Mouse (Mus musculus) thymus, postnatal 0 days (tissue): ENCODE measurements at regions not wholly inside any gene's neighbourhood (a gene's known extent, or its start where the extent isn't known, plus 50 kb on each side); places are given as distances from the start of the nearest gene placed in this dataset.

Experiments used
- DNase-seq: peaks from one replicate; pipeline ENCODE4 v3.0.0-alpha.2; 2015; ENCODE audit warnings: low spot score

DNA sequence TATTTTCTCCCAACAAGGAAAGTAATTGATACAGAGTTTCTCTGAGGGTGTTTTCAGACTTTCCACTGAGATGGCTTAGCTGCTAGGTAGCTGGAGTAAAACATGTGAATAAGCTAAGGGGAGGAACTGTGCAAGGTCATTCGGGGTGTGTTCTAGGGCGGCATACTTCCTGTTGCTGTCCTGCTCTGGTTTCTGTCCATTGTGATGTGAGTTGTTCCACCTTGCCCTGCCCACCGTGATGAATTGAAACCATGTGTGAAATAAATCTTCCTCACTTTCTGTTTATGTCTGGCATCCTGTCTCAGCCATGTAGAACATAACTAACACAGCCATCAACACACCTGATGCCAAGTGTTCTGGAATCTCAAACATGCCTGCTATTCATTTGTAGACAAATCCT lies 472.6 kb upstream of the Nrp1 start:
- DNase-seq = no peak

DNA sequence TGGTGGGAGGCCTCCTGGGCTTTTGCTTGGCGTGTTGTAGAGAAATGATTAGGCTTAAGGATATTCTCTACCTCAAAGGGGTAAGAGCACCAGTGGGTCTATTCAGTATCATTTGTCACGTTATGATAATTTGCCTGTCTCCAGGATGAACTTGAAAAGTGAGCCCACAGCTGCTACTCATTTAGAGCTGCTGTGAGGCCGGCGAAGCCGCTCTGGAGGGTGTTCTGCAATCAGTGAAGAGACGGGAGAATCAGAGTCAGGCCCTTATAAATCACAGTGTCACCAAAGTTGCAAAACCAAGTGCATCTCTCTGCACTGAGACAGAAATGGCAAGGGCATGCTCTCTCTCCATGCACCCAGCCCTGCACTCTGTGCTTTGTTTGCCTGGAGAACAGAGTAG lies 467.7 kb upstream of the Nrp1 start:
- DNase-seq = no peak

DNA sequence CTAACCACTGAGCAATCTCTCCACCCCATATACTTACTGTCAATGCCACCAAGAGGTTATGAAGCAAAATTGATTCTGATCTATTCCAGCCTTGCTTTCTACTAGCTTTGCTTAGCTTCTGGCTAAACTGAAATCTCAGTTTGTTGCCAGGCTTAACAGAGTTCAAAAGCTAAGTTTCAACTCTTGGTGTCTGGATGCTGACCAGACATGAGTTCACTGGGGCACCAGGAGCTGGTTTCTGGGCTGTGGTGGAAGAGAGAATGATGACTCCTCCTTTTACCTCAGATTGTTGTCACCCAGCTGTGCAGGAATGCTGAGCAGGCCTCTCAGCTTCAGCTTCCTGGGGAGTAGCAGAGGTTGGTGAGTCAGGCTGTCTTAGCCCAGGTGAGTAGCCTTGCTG lies 464.1 kb upstream of the Nrp1 start:
- no peak for DNase-seq

DNA sequence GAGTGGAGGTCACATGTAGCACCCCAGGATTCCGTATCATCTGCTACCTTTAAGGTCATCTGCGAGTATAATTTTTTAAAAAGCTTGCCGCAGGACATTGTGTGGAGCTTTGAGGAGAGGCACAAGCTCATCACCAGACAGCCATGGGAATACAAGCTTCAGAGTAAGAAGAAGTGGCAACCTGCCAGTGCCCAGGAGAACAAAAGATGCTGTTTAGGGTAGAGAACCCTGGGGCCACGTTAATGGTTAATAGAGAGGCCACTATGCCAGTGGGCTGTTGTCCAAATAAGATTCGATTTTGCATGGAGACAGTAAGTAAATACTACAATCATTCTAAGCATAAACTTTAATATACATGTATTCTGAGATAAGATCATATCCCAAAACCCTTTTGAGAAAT lies 450.0 kb upstream of the Nrp1 start:
- no peak for DNase-seq

DNA sequence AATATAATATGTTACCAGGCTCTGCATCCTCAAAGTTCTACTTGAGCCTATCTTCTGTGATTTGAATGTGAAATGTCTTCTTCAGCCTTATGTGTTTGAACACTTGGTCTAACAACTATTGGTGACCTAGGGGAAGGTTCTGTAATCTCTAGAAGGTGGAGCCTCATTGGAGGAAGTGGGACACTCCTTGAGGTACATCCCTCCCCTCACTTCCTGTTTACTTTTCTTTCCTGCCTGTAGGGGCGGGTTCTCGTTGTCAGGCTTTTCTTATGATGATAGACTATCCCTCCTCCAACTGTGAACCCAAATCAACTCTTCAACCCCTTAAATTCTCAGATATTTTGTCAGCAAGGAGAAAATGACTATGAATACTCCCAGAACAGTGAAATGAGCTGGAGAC lies 448.8 kb upstream of the Nrp1 start:
- peak; percentile 33 for DNase-seq

DNA sequence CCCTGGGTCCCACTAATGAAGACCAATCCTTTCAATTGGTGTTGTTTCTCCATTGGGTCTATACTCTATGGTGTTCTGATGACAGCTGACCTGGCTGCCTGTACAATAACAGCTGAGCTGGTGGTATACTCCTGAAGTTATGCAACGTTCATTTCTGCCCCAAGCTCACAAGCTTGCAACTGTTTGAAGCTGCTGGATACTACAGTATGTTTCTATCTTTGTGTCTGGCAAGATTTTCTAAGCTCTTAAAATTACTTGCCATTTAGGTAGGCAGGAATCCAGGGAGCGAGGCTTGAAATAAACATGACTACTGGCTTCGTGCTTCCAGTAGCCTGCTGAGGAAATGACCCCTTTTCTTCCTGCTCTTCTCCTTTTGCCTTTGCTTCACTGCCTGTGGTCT lies 444.3 kb upstream of the Nrp1 start:
- no peak for DNase-seq

DNA sequence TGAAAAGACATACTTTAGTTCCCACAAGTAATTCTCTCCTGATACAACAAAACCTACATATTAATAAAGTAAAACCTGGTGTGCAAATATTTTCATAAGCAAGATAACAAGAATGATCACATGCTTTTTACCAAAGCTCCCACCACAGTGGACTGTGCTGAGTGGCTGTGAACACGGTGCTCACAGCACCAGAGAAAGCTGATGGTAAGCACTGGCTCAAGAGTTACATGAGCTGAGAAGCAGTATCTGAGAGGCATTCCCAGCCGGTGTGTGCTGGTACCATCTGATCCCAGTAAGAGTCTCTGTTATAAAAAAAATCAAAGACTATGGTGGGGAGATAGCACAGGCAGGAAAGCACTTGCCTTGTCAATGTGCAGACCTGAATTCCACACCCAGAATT lies 443.5 kb upstream of the Nrp1 start:
- DNase-seq = no peak

DNA sequence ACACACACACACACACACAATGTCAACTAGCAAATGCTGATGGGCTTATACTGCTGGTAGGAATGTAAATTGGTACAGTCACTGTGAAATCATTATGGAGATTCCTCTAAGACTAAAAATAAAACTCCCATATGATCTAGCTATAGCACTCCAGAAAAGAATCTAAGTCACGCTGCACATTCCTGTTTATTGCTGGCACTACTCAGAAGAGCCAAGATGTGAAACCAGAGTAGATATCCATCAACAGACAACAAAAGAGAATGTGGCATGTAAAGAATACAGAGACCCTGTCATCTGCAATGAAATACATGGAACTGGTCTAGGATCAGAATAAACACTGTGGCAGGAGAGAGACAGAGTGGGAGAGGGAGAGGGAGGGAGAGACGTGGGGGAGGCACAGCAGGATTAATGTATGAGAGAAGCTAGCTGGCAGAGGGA lies 442.8 kb upstream of the Nrp1 start:
- DNase-seq = no peak

DNA sequence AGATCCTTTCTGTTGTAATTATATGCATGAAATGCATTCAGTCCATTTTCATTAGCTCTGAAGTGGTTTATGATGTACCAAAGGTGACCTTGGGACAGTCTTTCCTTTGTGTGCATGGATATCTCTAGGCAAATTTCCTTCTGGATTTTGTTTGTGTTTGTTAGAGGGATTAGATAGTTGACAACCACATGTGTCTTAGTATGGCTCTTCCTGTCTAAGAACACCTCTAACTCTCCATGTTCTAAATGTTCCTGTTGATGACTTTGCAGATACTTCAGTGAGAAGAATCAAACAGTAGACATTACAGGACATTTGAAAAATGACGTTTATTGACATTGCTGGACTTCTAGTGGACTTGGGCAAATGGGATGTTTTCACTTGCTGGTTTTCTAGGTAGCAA lies 436.5 kb upstream of the Nrp1 start:
- DNase-seq = no peak

DNA sequence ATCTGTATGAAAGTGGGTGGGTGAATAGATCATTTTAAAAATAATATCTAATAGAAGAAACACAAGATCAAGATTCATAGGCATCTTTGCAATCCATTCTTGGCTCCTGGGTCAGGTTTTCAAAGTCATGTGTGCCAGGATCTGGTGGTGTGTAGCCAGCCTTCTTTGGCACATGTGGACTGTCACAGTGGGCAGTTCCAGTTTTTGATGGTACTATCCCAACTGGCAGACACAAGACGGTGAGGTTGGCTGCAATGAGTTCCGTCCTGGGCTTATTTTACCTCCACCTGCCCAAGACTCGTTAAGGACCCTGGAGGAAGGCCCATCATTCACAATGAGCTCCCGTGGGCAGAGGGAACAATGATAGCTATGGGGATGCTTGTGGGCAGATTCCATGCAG lies 435.1 kb upstream of the Nrp1 start:
- no peak for DNase-seq

DNA sequence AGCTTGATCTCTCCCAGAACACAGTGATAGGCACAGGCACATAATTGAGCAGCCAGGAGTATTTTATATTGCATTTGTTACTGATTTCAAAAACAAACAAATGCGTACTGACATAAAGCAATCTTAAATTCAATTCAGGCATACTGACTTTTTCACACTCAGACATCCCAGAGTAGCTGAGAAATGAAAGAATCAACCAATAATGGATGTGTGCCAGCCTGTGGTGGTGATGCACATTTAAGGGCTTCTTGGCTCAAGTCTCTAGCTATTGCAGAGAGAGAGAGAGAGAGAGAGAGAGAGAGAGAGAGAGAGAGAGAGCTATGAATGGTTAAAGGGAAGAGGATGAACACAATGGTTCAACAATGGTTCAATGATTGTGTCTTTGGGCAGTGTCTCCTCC lies 426.1 kb upstream of the Nrp1 start:
- no peak for DNase-seq

DNA sequence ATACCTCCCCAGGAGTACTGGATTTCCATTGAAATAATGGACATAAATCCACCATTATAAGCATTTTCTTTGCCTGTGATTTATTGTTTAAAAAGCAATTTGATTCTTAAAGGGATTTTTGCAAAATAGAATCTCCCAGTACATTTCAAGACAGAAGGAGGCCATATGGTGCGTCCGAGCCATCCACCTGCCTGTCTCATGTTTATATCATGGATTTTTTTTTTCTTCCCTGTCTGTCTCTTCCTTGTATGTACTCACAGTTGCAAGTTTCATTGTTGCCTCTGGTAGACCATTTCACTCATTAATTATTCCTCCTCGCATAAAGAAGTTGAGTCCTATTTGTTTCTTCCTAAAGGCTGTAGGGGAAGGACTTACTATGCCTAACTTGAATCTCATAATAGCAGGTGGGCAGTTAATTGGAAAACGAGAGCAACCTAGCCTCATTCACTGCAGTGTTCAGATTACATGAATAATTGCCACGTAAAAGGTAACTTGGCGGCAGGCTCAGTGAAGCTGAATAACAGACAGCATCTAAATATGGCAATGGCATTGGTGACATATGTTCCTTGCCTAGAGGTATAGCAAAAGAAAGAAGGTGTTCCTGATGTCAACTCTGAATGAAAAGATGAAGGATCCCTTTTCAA lies 421.5 kb upstream of the Nrp1 start:
- DNase-seq = no peak

DNA sequence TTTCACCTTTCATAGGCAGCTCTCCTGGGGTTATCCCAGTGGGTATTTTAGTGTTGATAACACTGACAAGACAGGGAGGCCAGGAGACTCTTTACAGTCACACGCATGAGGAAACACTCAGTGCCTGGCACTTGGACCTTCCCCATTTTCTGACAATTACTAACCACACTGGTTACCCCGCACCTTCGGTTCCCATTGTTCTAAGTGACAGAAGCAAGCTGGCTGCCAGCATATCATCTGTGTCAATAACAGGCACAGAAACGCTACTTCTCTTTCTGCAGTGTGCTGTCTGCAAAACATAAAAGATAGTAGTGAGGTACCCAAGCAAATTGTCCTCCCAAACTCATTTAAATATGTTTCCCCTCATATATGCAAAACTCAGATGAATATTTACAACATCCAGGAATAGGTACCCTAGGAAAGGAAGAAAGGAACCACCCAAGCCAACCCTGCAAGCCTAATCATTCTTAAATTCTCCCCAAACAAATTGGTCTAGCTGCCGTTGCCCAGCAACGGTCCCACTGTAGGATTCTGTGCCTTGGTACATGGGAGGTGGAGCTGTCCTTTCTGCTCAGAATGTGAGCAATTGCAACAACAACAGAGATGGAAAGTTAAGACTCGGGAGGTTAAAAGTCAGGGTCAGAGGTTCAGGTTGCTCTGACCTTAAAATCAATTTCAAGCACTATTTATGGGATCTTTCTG lies 419.0 kb upstream of the Nrp1 start:
- no peak for DNase-seq

DNA sequence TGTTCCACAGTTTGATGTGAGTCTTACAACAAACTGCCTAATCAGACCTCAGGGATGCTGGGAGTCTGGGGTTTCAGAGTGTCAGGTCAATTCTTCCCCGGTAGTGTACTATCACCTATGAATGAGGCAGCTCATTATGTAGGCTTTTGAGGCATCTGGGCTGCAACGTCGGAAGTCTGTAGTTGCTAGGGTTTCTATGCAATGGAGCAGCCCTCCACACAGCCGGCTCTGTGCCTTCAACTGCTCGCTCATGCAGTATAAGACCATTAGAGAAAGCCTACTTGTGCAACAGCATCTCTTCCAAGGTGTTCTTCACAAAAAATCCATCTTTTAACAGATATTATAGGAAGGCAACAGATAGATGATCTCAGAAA lies 418.4 kb upstream of the Nrp1 start:
- no peak for DNase-seq

DNA sequence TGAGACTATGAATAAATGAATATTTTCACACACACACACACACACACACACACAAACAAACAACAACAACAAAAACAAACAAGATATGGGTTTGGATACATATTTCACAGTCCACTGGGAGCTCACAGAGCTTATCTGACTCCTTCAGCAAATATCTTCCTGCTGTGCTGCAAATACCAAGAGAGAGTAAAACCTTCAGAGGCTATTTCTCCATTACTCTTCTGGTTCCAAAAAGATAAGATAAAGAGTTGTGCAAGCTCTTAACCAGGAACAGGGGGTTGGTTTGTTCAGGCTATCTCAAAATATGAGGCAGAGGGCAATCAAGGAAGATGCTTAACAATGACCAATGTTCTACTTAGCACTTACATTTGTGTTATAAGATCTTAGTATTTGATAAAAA lies 416.1 kb upstream of the Nrp1 start:
- DNase-seq = no peak

DNA sequence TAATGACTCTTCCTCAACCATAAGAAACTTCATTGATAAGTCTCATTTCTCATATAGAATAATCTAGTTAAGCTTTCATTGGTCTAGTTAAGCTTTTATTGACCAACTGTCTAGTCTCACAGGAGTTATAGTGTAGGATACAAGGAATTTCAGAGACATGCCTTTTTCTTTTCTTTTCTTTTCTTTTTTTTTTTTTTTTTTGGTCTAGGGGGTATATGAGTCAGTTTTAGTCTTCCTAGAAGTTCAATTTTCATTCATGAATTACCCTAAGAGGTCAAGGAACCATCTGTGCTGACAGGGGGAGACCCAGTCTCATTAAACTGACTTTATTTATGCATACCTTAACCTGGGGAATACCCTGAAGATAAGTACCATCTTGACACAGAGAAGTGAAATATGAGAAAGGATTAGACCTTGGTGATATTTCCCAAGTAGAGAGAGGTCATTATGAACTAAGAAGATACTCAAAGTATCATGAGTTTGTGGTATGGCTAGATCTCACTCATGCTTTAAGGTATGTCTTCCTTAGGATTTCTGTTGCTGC lies 413.4 kb upstream of the Nrp1 start:
- DNase-seq = no peak

DNA sequence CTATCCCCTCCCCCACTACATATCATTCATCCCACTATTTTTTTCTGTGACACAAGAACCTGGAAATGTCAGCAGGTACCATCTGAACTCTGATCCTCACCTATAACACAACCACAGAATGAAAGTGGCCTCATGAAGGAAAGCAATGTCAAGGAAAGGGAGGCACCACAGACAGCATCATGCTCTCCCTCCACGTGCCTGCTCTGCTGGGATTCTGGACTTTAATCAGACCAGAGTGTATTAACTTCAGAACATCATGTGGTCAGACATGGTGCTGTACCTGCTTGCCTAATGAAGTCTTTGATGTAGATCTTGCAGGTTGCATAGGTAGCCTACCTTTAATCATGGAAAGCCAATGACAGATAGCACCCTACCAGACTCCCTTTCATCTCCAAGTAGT lies 400.8 kb upstream of the Nrp1 start:
- DNase-seq = no peak

DNA sequence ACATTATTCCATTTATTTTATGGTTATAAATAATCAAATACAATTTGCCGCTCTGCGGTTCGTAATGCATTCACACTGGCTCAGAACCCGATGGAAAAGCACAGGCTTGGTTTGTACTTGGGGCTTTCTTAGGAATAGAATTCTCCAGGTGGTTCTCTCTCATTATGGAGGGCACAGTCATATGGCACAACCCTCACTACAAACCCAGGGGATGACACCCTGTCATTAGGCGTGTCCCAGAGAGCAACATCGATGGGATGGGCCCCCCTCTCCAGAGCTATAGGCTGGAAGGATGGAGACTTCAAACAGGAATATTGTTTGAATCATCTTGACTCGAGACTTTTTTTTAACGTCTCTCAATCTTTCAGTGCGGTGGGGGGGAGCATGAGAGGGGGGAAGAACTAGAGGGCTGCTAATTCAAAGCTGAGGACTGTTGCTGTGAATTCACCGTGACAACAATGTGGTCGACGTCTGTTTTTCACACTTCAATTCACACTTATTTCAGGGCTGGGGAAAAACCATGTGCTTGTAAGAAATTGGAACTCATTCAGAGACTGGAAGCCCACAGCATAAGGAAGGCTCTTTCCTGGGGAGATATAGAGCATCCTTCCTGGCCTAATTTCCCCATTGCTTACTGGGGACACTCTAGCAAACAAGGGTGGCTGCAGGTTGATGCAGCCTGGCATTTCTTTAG lies 399.9 kb upstream of the Nrp1 start:
- no peak for DNase-seq

DNA sequence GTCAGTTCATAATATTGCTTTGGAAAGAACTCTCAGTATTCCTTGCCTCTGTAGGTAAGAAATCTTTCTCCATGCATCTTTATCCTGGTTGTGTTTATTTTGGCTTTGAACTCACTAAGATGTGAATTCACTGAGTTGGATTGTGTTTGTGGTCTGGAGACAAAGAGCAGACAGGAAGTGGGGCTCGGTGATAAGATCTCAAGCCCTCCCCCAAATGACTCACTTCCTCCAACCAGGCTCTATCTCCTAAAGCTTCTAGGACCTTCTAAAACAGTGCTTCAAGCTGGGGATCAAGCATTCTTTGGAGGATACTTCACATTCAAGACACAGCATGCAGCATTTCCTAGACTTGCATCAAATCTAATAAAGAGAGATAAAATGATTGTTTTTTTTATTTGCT lies 395.5 kb upstream of the Nrp1 start:
- peak; percentile 71 for DNase-seq

DNA sequence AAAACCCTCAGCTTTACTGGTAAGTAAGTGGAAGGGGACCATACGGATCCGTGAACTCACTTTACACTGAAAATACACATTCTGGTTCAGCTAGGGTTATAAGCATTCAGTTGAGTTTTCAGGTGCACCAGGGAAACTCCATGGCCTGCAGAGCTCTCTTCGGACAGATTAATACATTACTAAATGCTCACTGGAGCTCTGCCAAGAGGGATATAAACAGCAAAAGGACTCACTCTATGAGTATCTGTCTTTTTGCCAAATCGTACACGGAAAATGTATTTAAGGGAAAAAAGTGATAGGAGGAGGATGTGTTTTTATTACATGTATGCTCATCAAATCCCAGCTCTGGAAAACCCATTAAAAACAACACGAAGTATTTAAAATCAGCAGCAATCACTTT lies 394.8 kb upstream of the Nrp1 start:
- DNase-seq = no peak

DNA sequence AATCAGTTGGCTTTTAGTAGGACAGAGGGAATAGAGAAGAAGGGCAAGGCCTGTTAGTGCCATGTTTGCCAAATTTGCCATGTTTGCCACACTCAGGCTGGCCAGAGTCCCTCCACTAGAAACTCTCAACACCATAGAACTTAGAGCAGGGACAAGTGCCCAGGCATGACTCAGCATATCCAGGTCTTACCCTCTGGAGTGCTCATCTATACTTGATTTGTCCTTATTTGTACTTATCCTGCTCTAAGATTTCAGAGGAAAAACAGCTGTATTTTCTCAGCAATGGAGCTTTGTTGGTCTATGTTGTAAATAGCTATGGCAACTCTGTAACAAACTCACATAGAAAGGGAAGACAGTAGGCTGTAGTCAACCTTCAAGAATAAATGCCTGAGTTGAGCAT lies 393.6 kb upstream of the Nrp1 start:
- no peak for DNase-seq

DNA sequence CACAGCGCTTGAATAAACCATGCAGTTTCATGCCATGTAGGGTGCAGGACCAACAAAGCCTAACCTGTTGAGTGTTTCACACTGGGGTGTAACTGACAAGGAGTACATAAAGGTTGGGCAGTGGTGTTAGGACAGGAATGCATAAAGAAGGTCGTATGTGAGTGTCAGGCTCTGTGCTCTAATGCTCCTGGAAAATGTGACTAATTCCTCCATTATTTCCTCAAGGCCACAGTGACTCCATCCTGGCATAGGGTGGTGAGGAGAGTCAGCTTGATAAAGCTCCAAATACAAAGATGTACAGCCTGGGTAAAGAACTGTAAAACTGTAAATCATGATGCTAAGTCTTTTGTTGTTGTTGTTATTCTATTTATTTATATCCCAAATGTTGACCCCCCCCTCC lies 393.1 kb upstream of the Nrp1 start:
- DNase-seq = no peak

DNA sequence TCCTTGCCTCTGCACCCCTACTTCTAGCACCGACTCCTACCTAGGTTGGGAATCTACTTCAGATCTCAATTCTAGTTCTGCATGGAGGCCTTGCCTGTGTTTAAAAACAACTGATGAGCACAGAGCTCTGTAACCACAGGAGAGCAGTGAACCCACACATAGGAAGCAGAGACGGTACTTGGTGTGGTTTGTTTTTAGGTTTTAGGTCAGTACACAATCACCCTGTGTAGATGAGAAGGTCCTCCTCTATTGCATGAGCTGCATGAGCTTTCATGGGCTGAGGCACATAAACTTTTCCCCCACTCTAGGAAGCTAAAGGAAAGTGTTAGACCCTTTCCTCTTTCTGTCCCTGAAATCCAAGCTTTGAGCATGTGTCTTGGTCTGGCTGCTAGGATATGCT lies 390.4 kb upstream of the Nrp1 start:
- DNase-seq = no peak
